Mouse (Mus musculus): ENCODE data around the gene Nectin3. TPM values are rescaled to one million over a fixed set of nuclear protein-coding genes. Genes with fewer than 3 reads are reported as not detected.
"Not testable (repeated sequence)": the region's sequence is repeated elsewhere in the genome, so short reads cannot be mapped to it uniquely, and the experiment has no call there.

Nectin3 gene
- total RNA-seq, 2 experiments from 2014 or later = 26.1 to 28.5 TPM

DNA sequence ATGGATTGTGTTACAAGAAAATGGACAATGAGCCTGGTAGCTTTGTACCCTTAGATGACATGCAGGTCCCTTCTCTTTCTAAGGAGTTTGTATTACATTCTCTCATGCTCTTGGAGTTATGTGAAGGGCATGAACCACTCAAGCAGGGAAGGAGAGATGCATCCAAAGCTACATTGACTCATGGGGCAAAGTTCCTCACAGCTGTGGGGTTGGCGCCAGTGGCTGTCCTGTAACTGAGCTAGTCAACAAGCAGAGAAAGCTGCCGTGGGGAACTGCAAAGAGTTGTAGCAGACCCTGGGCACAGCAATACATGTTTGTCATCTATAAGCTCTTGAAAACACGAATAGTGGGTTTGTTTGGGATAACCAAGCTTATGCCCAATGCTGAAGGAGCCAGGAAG lies 82.1 kb downstream of the Nectin3 start:
- no peak for DNase-seq

DNA sequence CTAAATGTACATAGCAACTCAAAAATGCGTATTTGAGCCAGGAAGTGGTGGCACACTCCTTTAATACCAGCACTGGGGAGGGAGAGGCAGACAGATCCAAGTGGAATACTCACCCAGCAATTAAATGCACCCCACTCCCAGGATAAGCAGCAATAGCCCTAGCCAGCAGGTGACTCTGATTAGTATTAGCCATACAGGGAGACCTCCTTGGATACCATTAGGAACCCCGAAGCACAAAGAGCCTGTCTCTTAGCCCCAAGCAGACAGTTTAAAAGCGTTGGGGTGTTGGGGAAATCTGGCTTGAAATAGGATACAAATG lies 87.6 kb downstream of the Nectin3 start:
- DNase-seq = no peak

DNA sequence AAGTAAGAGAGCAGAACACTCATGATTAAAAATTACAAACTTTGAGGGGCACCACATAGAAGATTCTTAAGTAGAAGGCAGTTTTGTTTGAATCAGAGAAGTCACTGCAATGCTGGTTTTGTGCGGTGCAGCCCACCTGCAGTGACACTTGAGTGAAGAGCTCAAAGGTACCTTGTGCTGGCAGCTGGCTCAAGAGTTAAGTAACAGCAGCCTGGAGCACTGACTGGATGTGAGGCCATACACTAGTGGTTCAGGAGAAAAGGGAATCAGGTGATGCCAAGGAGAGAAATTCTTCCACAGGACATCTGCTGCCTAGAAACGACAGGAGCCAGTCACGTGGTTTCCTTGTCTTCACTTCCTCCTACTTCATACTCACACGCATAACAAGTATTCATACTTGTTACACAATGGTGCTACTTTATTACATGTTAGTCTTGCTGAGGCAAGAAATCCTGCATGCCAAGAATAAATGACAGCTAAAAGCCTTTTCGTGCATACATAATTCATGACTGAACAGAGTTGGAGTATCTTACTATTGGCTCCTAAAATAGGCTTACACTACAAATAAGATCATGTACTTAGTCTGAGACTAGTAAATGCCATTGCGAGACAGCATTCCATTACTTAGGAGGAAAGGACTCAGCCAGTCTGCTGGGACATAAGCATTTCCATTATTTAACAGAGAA lies 88.1 kb downstream of the Nectin3 start:
- DNase-seq = no peak

DNA sequence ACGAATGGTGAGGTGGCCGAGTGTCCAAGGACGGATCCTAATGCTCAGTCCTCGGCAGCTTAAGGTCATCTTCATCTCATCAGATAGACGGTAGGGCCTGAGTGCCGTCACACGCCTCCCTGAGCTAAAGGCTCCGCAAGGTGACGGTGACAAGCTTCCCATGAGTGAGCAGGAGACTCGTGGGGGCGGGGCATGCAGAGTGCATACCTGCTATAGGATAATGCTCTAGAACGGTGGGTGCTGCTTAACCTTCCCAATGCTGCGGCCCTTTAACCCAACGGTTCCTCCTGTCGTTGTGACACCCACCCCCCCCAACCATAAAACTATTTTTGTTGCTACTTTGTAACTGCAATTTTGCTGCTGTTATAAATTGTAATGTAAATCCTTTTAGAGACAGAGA lies 90.3 kb downstream of the Nectin3 start:
- no peak for DNase-seq

GRCm38 (mm10) chr16:46406844-46407639 lies 91.3 kb downstream of the Nectin3 start:
- DNase-seq = no peak

DNA sequence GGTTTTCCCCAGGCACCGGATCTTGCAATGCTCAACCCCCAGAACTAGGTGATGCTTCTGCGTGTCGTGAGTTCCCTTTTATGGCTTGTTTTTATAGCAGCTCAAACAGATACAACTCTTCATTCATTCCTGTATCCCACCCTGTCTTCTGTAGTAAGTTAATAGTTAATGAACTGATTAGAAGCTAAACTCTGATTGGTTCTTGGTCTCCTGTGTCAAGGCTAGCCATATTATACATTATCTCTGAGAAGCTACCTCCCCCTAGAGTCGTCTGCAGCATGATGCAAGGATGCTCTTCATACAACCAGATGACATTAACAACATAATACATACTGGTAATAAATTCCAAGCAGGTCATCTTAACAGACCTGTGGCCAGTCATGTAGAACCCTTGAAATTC lies 100.4 kb downstream of the Nectin3 start:
- no peak for DNase-seq

DNA sequence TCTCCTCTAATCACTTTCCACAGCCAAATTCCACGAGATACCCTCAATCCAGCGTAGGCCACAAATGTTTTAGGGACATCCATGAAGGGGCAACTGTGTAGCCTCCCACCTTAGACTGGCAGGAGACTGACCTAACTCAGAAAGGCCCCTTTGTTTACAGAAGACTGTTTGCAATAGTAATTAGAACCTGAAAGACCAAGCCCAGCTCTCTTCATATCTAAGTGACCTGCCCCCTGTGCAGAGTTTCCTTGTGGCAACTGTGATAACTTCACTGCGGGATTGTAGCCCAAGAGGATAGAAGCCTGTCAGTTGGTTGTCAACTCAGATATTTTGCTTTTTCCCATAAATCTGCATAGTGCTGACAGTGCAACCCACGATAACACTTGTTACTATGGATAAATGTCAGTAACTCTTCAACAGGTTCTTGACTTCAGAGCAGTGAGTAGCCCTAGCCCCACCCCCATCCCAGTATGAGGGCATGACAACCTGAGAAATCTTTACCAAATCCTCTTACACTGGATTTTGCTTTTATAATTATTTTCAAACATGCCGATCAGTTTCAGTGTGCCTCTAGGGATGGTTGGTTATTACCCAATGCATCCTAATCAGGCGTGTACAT lies 108.8 kb downstream of the Nectin3 start:
- DNase-seq = no peak

GRCm38 (mm10) chr16:46388527-46389414 lies 109.6 kb downstream of the Nectin3 start:
- DNase-seq = no peak

GRCm38 (mm10) chr16:46384279-46384678 lies 114.0 kb downstream of the Nectin3 start:
- no peak for DNase-seq

- no peak for DNase-seq
These were observed 115.0 kb downstream of the Nectin3 start for GRCm38 (mm10) chr16:46383344-46383743.

DNA sequence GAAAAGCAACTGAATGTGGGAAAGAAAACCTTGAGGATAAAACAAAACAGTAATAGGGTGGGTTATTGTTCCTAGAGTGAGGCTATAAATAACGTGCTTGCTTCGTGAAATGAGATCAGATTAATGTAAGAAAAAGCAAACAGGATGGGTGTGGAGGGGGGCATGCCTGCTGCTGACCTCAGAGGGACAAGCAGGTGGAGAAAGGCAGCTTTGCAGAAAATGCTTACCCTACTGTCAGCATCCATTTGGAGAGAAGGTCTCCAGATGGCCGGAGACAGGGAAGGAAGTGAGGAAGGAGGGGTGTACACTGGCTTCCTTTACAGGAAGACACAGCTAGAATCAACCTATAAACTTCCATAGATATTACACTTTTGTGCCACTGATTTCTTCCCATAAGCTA lies 121.8 kb downstream of the Nectin3 start:
- no peak for DNase-seq

DNA sequence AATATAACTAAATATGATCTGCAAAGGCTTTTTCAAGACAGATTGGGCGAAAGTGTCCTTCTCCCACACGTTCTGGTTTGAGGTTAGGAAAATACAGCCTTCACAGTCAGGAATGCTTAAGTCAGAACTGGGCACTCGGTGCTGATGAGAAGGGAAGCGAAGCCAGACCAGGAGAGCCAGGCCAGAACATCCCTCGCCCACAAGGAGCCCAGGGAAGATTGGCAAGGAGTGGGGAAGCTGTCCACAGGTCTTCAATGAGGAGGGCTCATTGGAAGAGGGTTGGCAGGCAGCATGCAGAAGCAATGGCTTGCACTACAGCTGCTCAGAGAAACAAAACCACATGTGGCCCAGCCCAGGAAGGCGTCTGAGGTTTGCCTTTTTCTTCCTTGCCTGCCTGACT lies 136.3 kb downstream of the Nectin3 start:
- DNase-seq = no peak

DNA sequence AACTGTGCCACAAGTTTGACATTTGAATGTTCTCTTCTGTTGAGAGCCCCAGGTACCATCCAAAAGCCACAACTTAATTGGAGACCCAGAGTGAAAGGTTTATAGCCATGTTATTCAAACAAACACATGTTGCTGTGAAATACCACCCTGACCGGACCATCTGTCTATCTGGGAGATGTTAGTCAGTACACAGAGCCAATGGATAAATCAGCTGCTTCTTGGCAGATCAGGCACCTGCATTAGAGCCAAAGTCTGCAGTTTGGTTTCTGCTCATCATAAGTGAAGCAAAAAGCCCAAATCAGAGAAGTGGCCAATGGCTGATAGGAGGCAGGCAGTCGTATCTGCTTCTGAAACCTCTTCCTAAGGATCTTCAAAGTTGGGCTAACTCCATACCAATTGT lies 140.7 kb downstream of the Nectin3 start:
- not testable (repeated sequence) for DNase-seq

DNA sequence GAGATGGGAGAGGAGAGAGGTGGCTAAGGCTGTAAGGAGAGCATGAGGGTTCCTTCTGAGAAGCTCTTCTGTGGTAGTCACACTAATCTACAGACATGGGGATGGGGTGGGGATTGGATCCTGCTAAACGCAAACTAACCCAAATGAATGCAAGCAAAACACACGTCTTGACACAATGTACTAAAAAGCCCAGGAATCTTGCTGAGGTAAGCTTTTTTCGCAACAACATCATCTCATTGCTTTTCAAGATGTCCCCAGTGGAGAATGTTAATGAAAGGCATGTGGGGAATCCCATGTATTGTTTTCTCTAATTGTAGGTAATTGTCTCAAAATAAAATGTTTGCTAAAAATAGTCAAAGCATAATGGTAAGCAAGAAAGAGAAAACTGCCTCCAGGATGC lies 141.7 kb downstream of the Nectin3 start:
- no peak for DNase-seq

All from adrenal gland, postnatal 10 days (tissue).